Mouse (Mus musculus) liver, embryonic 13.5 days (tissue): Measurements from ENCODE around the gene Tead3. TPM values are rescaled to one million over a fixed set of nuclear protein-coding genes. Genes with fewer than 3 reads are reported as not detected.
"Not testable (repeated sequence)": the region's sequence is repeated elsewhere in the genome, so short reads cannot be mapped to it uniquely, and the experiment has no call there.

ENCODE experiments used
- ATAC-seq: fragments of 200-750 bp; cut with Nextera tagmentation; 2 replicates; pipeline ENCODE4 v1.8.0; 2017; ENCODE audit warnings: low read depth, mild to moderate bottlenecking, moderate number of reproducible peaks, moderate library complexity
- DNase-seq: peaks from one replicate; pipeline ENCODE4 v3.0.0; 2022
- H3K27ac ChIP-seq: fragments of 300-500 bp; sonication (generic); 2 replicates; pipeline ENCODE4 v1.5.1; 2015; ENCODE audit warnings: moderate library complexity, mild to moderate bottlenecking, inconsistent platforms
- H3K27me3 ChIP-seq: fragments of 300-500 bp; sonication (generic); 2 replicates; pipeline ENCODE4 v1.6.1; 2015; ENCODE audit warnings: mild to moderate bottlenecking, inconsistent platforms
- H3K36me3 ChIP-seq: fragments of 300-500 bp; sonication (generic); 2 replicates; pipeline ENCODE4 v1.6.1; 2015; ENCODE audit warnings: mild to moderate bottlenecking, inconsistent platforms
- H3K4me1 ChIP-seq: fragments of 300-500 bp; sonication (generic); replicated peaks from 2 replicates; pipeline ENCODE4 v1.6.1; 2015; ENCODE audit warnings: inconsistent platforms
- H3K4me2 ChIP-seq: fragments of 300-500 bp; sonication (generic); 2 replicates; pipeline ENCODE4 v1.6.1; 2015; ENCODE audit warnings: inconsistent platforms, mild to moderate bottlenecking, moderate library complexity
- H3K4me3 ChIP-seq: fragments of 300-500 bp; sonication (generic); replicated peaks from 2 replicates; pipeline ENCODE4 v1.5.1; 2015; ENCODE audit warnings: mild to moderate bottlenecking, inconsistent platforms
- H3K9ac ChIP-seq: fragments of 300-500 bp; sonication (generic); 2 replicates; pipeline ENCODE4 v1.6.1; 2015; ENCODE audit warnings: mild to moderate bottlenecking, inconsistent platforms
- H3K9me3 ChIP-seq: fragments of 300-500 bp; sonication (generic); replicated peaks from 2 replicates; pipeline ENCODE4 v1.6.1; 2016; ENCODE audit warnings: inconsistent platforms
- WGBS: fragments of 180-500 bp; shearing (Covaris S2); methylation state at CpG from one replicate; pipeline ENCODE4 v1.1.7; 2015; ENCODE audit not compliant: insufficient replicate concordance; 5-methylcytosine and 5-hydroxymethylcytosine counted together
- polyA plus RNA-seq: library from polyadenylated mRNA; unstranded; fragments of >200 nt; fragmentation: Nextera tagmentation; extraction: Ambion mirVana; gene quantifications from 2 replicates; pipeline ENCODE4 v1.2.1, GENCODE M21; 2015

Tead3 gene
- polyA plus RNA-seq, 1 experiment from 2014 or later, result 0.76 TPM

DNA sequence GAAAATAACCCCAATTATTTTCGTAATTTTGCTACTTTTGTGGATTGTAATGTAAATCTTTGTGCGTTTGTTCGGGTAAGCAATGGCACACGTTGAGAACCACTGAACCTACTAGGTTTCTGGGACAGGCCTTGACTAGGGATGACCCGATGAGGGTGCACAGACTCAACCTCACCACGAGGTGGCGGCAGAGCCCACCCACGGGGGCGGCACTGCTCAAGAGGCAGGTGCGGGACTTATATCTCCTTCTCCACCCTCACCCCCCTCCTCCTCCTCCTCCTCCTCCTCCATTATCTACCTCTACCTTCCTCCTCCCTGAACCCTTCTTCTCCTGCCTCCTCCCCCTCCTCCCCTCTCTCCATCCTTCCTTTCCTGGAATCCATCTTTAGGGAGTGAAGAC, 23.2 kb upstream of the Tead3 start:
- peak; percentile 59; the same call in 1 of the 2 replicates for ATAC-seq

DNA sequence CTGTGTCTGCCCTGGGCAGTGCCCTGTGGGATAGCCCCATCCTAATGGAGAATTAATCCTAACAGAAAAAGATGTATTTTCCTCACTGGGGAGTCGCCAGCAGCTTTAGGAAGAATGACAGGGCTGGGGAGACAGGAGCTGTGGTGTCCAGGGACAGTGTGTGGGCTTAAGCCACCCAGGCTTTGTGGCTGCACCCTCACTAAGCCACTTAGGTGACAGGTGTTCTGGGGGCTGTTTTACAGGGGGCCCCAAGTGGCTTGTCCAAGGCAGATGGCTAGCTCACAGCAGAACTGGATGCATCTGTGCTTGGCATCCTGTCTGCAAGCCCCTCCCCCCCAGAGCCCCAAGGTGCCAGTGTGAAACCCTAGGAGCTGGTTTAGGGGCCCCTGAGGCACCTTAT, 21.3 kb upstream of the Tead3 start:
- H3K36me3 ChIP-seq, result no peaks in the 10 kb centered on the region
- no peak overlapping the region for H3K4me3 ChIP-seq
- no peak overlapping the region for H3K9ac ChIP-seq
- WGBS, result 41% methylated on average over 1 of the region's 1 CpGs
- H3K4me1 ChIP-seq, result peaks cover 18% of the 10 kb centered on the region
- ATAC-seq (no peak), DNase-seq (no peak)
- H3K27ac ChIP-seq, result no peak overlapping the region
- peaks cover 30% of the 10 kb centered on the region for H3K27me3 ChIP-seq
- no peak overlapping the region for H3K4me2 ChIP-seq
- H3K9me3 ChIP-seq, result no peaks in the 10 kb centered on the region

More for the DNA sequence above, 23.2 kb upstream of the Tead3 start:
- Histone ChIP-seq H3K9ac (no peak overlapping the region), H3K4me2 (no peak overlapping the region), H3K27ac (no peak overlapping the region), H3K4me1 (peaks cover 18% of the 10 kb centered on the region), H3K4me3 (no peak overlapping the region), H3K9me3 (no peaks in the 10 kb centered on the region), H3K36me3 (no peaks in the 10 kb centered on the region), H3K27me3 (peaks cover 40% of the 10 kb centered on the region)
- WGBS, result 10% methylated on average over 10 of the region's 10 CpGs
- DNase-seq, result peak; percentile 58

DNA sequence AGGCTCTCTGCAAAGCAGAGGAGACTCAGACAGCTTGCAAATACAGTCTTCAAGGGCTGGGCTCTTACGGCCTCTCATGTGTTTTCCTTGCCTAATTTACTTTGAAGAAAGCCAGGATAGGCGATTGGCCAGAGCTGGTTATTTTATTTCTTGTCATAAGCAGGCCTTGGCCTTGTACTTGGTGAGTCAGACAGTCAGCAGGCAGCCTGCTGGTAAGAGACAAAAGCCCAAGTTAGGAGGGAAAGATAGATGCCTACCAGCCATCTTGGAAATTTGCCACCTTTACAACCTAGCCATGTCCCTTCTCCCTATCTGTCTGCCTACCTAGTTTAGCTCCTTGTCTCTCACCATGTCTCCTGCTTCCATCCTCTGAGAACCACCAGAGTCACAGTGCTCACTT, 20.7 kb upstream of the Tead3 start:
- DNase-seq, result no peak
- 67% methylated on average over 2 of the region's 2 CpGs for WGBS
- H3K4me2 ChIP-seq, result no peak overlapping the region
- peaks cover 26% of the 10 kb centered on the region for H3K27me3 ChIP-seq
- H3K9ac ChIP-seq, result no peak overlapping the region
- no peak overlapping the region for H3K4me3 ChIP-seq
- H3K36me3 ChIP-seq, result no peaks in the 10 kb centered on the region
- H3K27ac ChIP-seq, result no peak overlapping the region
- H3K4me1 ChIP-seq, result peaks cover 18% of the 10 kb centered on the region
- H3K9me3 ChIP-seq, result no peaks in the 10 kb centered on the region
- no peak for ATAC-seq

DNA sequence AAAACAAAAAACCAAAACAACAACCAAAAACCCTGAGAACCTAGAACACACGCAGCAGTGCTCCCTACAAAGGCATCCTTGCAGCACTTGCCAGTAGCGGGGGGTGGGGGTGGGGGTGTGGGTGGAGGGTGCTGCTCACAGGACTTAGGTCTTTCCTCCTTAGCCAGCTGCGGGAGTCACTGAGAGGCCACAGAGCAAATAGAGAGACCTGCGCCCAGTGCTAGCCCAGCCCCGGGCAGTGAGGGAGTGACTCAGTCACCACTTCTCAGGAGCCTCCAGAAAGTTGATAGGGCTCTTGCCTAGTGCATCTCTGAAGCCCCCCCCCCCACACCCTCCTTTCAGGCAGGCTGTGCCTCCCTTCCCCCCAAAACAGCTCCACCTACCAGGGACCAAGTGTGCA, 18.4 kb upstream of the Tead3 start:
- Histone ChIP-seq H3K27ac (no peak overlapping the region), H3K9me3 (no peaks in the 10 kb centered on the region), H3K9ac (no peak overlapping the region), H3K27me3 (peaks cover 27% of the 10 kb centered on the region), H3K36me3 (no peaks in the 10 kb centered on the region), H3K4me3 (no peak overlapping the region), H3K4me1 (peaks cover 3% of the 10 kb centered on the region), H3K4me2 (no peak overlapping the region)
- WGBS, result 48% methylated on average over 5 of the region's 5 CpGs
- ATAC-seq, result no peak
- DNase-seq, result no peak

DNA sequence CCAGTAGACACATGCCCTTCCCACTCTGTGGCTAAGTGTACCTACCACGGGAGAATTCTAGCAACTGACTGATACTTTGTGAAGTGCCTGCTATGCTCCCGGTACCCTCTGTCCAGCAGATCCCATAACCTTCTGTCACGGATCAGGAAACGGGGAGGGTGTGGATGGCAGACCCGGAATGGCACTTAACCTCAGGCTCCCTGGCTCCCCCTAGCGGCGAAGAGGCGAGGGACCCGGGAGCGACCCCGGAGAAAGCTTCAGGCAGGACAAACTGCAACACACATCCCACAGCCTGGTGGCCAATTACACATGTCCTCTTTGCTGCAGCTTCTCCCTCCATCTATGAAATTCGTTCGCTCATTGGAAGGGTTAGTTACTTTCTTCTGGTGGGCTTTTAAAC, 17.8 kb upstream of the Tead3 start:
- Histone ChIP-seq H3K9ac (no peak overlapping the region), H3K4me1 (peaks cover 9% of the 10 kb centered on the region), H3K36me3 (no peaks in the 10 kb centered on the region), H3K9me3 (no peaks in the 10 kb centered on the region), H3K4me3 (no peak overlapping the region), H3K27ac (no peak overlapping the region), H3K4me2 (no peak overlapping the region), H3K27me3 (peaks cover 31% of the 10 kb centered on the region)
- DNase-seq (peak; percentile 71), ATAC-seq (peak; percentile 39; the same call in 1 of the 2 replicates)
- WGBS, result 2% methylated on average over 13 of the region's 13 CpGs

DNA sequence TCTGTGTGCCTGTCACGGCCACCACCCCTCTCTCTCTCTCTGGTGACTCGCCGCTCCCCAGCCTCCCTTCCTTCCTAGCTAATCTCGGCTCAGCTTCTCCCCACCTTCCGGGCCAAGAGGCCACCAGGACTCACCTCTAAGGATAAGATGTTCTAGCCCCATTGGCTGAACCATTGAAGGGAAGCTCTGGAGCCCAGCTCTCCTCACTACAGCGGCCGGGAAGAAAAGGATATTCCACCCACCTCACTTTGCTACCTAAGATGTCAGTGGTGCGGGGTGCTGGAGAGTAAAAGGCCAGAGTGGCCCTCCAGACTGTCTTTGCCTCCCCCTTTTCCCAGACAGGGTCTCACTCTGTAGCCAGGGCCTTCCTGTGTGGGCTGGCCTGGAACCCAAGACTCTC, 14.5 kb upstream of the Tead3 start, which contains the start of gene Tulp1:
Gene Tulp1 (minus strand): TSS at position 101 of the 400 bp plus-strand sequence.
- WGBS, result 20% methylated on average over 8 of the region's 8 CpGs

DNA sequence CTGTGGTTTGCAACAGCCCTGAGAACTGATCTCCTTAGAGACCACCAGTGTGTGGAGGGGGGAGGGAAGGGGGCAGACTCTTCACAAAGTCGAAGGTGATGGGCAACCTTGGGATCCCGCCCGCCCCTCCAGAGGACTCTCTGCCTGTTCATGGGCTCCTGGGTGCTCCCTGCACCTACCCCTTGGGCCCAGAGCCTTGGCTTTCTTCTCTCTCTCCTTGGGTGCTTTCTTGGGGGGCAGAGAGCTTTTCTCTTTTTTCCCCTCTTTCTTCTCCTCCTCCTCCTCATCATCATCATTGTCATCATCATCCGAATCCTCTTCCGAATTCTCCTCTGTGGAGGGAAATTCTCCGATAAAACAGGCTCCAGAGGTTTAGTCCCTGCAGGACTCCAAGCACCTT, 12.9 kb upstream of the Tead3 start:
- Histone ChIP-seq H3K27ac (no peak overlapping the region), H3K9ac (no peak overlapping the region), H3K4me3 (no peak overlapping the region), H3K4me2 (no peak overlapping the region), H3K27me3 (peaks cover 76% of the 10 kb centered on the region), H3K4me1 (peaks cover 23% of the 10 kb centered on the region), H3K36me3 (no peaks in the 10 kb centered on the region), H3K9me3 (no peaks in the 10 kb centered on the region)
- DNase-seq (no peak), ATAC-seq (no peak)
- 14% methylated on average over 6 of the region's 6 CpGs for WGBS

More for the DNA sequence above, 14.5 kb upstream of the Tead3 start, which contains the start of gene Tulp1:
- Histone ChIP-seq H3K36me3 (no peaks in the 10 kb centered on the region), H3K9ac (no peak within 1 kb of the TSS), H3K27ac (no peak within 1 kb of the TSS), H3K4me3 (0 out of 2 replicates have a peak within 1 kb of the TSS, but pooled peaks have one; percentile 12), H3K9me3 (no peaks in the 10 kb centered on the region), H3K4me2 (peak within 1 kb of the TSS; percentile 8), H3K4me1 (peaks cover 23% of the 10 kb centered on the region), H3K27me3 (peaks cover 60% of the 10 kb centered on the region)
- DNase-seq (no peak), ATAC-seq (no peak)

DNA sequence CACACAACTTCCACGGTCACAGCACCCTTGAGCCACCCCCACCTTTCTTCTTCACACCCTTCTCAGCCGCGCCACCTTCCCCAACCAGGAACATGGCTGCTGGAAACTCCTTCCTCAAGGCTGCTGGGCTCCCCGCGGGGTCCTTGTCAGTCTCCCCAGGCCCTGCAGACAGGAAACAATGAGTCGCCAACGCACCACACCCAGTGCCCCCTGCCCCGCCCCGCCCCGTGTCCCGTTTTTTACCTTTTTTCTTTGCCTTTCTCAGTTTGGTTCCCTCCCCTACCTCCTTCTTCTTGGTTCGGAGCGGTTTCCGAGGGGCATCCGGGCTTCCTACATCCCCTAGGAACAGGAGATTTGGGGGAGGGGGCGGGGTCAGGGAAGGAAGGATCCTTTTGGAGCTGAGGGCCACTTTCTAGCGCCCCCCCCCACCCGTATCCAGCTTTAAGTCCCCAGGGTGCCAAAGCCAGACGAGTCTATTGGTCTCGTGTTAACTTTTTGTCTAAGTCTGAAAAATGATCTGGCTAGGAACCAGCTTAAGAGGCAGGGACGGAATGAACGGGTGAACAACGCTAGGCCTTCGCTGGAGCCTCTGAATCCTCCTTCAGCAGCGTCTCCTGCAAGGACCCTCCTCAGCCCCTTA, 12.2 kb upstream of the Tead3 start:
- Histone ChIP-seq H3K36me3 (no peaks in the 10 kb centered on the region), H3K4me2 (peak overlapping the region; percentile 46), H3K4me1 (peaks cover 23% of the 10 kb centered on the region), H3K9ac (no peak overlapping the region), H3K4me3 (peak overlapping the region; percentile 21), H3K27me3 (peaks cover 82% of the 10 kb centered on the region), H3K27ac (no peak overlapping the region), H3K9me3 (no peaks in the 10 kb centered on the region)
- 2% methylated on average over 25 of the region's 25 CpGs for WGBS
- DNase-seq, result no peak
- ATAC-seq, result no peak

DNA sequence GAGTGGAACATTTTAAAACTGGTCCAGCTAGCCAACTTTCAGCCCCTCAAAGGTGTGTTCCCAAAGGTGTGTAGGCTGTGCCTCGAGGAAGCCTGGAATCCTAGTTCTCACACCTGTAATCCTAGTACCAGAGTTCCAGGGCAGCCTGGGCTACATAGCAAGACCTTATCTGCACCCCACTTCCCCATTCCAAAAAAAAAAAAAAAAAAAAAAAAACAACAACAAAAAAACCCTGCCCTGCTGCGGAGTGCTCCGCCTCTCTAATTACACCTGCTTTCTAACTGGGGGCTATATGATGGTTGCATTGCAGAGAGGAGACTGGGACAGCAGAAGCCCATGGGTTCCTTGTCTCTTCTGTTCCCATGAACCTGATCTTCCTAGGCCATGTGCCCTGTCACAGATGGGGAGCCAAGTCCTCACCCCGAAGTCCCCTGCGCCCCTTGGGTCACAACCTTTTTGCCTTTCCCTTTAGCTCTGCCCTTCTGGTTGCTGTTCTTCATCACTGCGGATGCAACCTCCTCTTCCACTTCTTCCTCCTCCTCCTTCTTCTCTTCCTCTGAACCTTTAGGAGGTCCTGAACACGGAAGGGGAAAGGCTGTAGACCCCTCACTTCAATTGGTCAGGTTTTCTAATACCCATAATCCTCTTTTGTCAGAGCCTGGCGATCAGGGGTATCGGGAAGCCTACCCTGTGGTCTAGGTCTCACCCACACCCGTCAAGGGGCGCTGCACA, 11.5 kb upstream of the Tead3 start:
- Histone ChIP-seq H3K9me3 (no peaks in the 10 kb centered on the region), H3K4me2 (peak overlapping the region; percentile 46), H3K36me3 (no peaks in the 10 kb centered on the region), H3K4me1 (peaks cover 23% of the 10 kb centered on the region), H3K4me3 (peak overlapping the region; percentile 21), H3K27ac (no peak overlapping the region), H3K27me3 (peaks cover 88% of the 10 kb centered on the region), H3K9ac (no peak overlapping the region)
- 31% methylated on average over 11 of the region's 11 CpGs for WGBS
- ATAC-seq, result no peak
- DNase-seq, result no peak

DNA sequence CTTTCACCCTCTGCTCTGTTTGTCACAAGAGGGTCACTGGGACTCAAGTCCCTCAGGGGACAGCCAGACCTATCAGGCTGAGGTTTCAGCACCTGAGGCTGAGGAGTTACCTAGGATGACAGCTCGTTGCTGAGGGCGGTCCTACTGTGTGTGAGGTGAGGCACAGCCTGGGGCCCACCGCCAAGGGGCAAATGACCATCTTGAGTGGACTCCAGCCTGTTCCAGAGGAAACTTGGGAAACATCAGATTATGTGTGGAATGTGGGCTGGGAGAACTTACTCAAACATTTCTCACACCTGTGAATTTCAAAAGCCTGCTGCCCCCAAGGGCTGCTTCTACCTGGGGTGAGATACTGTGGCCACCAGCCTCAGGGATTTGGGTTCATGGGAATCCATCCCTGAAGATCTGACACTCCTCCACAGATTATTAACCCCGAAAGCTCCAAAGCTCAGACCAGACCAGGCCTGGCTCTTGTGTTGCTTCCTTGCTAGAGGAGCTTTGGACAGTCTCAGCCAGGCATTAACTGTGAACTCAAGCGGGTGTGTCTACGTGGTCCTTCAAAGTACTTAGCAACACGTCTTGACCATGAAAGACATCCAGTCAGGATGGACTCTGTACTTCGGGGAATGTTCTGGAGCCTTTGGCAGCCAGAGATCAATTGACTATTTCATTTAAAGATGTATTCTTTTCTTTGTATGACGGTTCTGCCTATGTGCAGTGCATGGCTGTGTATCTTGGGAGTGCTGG, 10.1 kb upstream of the Tead3 start:
- WGBS, result 59% methylated on average over 9 of the region's 9 CpGs
- Histone ChIP-seq H3K36me3 (no peaks in the 10 kb centered on the region), H3K4me1 (peaks cover 23% of the 10 kb centered on the region), H3K9ac (no peak overlapping the region), H3K4me3 (no peak overlapping the region), H3K27me3 (peaks cover 89% of the 10 kb centered on the region), H3K27ac (no peak overlapping the region), H3K9me3 (no peaks in the 10 kb centered on the region), H3K4me2 (no peak overlapping the region)
- ATAC-seq (no peak), DNase-seq (no peak)

DNA sequence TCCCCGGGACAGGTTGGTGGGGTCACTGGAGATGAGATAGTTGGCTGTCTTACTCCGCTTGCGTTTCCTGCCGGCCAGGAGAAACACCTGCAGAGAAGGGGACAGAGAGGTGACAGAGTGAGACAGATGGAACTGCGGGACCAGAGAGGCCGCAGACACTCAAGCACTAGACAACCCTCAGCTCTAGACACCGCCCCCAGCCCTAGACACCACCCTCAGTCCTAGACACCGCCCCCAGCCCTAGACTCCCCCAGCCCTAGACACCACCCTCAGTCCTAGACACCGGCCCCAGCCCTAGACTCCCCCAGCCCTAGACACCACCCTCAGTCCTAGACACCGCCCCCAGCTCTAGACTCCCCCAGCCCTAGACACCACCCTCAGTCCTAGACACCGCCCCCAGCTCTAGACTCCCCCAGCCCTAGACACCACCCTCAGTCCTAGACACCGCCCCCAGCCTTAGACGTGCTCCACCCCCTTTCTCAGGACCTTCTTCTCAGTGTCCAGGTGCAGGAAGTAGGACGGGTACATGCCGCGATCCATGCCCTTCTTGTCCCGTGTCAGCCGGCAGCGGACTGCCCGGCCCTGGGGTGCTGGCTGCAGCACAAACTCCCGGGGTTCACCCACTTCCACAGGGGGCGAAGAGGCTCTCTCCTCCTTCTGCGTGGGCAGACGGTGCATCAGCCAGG, 8.1 kb upstream of the Tead3 start:
- Histone ChIP-seq H3K27me3 (peaks cover 75% of the 10 kb centered on the region), H3K4me1 (peaks cover 18% of the 10 kb centered on the region)
- not testable (repeated sequence) for H3K9ac ChIP-seq, H3K9me3 ChIP-seq, ATAC-seq, H3K36me3 ChIP-seq, DNase-seq, H3K4me3 ChIP-seq, H3K4me2 ChIP-seq, H3K27ac ChIP-seq
- 18% methylated on average over 24 of the region's 24 CpGs for WGBS
